Mouse (Mus musculus): ENCODE data around the gene Cops4.

- no peak for TF ChIP-seq CTCF (IDR thresholded peaks at IDR 0.05; ENCODE audit: borderline replicate concordance, extremely low read depth, insufficient read depth, insufficient read length)
- no peak for TF ChIP-seq POLR2A (IDR thresholded peaks at IDR 0.05; ENCODE audit: borderline replicate concordance, extremely low read depth, insufficient read depth, insufficient read length, poor library complexity, severe bottlenecking)
These were observed 52.0 kb downstream of the Cops4 start for GRCm38 (mm10) chr5:100569997-100570595.
